Mouse (Mus musculus) spleen, adult 2 months (tissue): ENCODE results near the gene Chrm1. TPM values are rescaled to one million over a fixed set of nuclear protein-coding genes. Genes with fewer than 3 reads are reported as not detected.

Source experiments
- DNase-seq, 2 experiments: peaks; one replicate each; pipeline versions ENCODE4 v3.0.0 to v3.0.0-alpha.2; 2012 to 2021; ENCODE audit warnings: low spot score in 2 of 2, low read depth in 1 of 2
- H3K27ac ChIP-seq: fragments of 200-500 bp; 2 replicates; pipeline ENCODE4 v1.5.1; 2012; ENCODE audit warnings: low read length, inconsistent platforms; ENCODE audit not compliant: insufficient read depth
- H3K27me3 ChIP-seq: fragments of 200-500 bp; 2 replicates; pipeline ENCODE4 v1.6.1; 2012; ENCODE audit warnings: mild to moderate bottlenecking, moderate library complexity, low read length, inconsistent platforms; ENCODE audit not compliant: control insufficient read depth, insufficient read depth
- H3K36me3 ChIP-seq: fragments of 200-500 bp; 2 replicates; pipeline ENCODE4 v1.6.1; 2012; ENCODE audit warnings: mild to moderate bottlenecking, low read length, inconsistent platforms; ENCODE audit not compliant: control insufficient read depth, insufficient read depth
- H3K4me1 ChIP-seq: fragments of 200-500 bp; 2 replicates; pipeline ENCODE4 v1.6.1; 2011; ENCODE audit warnings: inconsistent platforms; ENCODE audit not compliant: control insufficient read depth, insufficient read depth, insufficient read length
- H3K4me3 ChIP-seq: fragments of 200-500 bp; 2 replicates; pipeline ENCODE4 v1.5.1; 2011; ENCODE audit warnings: mild to moderate bottlenecking, inconsistent platforms; ENCODE audit not compliant: insufficient read depth, insufficient read length; ENCODE audit errors: extremely low read depth
- CTCF ChIP-seq: fragments of 200-500 bp; IDR thresholded peaks from 2 replicates; pipeline ENCODE4 v1.5.1; 2011; ENCODE audit warnings: mild to moderate bottlenecking, inconsistent platforms; ENCODE audit not compliant: insufficient read depth, insufficient read length, insufficient replicate concordance; ENCODE audit errors: extremely low read depth
- POLR2A ChIP-seq: fragments of 200-500 bp; IDR thresholded peaks from 2 replicates; pipeline ENCODE4 v1.6.1; 2011; ENCODE audit warnings: low read depth, low read length, inconsistent platforms
- WGBS: fragments of 180-500 bp; shearing (Covaris S2); methylation state at CpG from one replicate; pipeline ENCODE4 v1.1.7; 2018; 5-methylcytosine and 5-hydroxymethylcytosine counted together
- polyA plus RNA-seq: library from polyadenylated mRNA; depleted of rRNA; stranded (reverse); fragments of >200 nt; gene quantifications from 2 replicates; pipeline ENCODE4 v1.2.3, GENCODE M21; 2012

The Chrm1 gene
- polyA plus RNA-seq, 1 experiment = 0.07 TPM

GRCm38 (mm10) chr19:8663911-8664421 is 377 bp downstream of the Chrm1 start:
- Histone ChIP-seq H3K27ac (no peak overlapping the region), H3K27me3 (peaks cover 6% of the 10 kb centered on the region; the same call in 1 of the 2 replicates), H3K36me3 (no peaks in the 10 kb centered on the region), H3K4me3 (no peak overlapping the region), H3K4me1 (peaks cover 2% of the 10 kb centered on the region; the same call in 1 of the 2 replicates)
- TF ChIP-seq POLR2A = no peak
- TF ChIP-seq CTCF = no peak
- DNase-seq = no peak
- WGBS = 31% methylated on average over 9 of the region's 10 CpGs

- no peak overlapping the region for H3K4me3 ChIP-seq
- no peak overlapping the region for H3K27ac ChIP-seq
- H3K36me3 ChIP-seq = no peaks in the 10 kb centered on the region
- H3K4me1 ChIP-seq = peaks cover 2% of the 10 kb centered on the region; the same call in 1 of the 2 replicates
- TF ChIP-seq POLR2A = no peak
- no peak for TF ChIP-seq CTCF
- DNase-seq = no peak
- 74% methylated on average over 3 of the region's 3 CpGs for WGBS
- peaks cover 6% of the 10 kb centered on the region; the same call in 1 of the 2 replicates for H3K27me3 ChIP-seq
Observed at GRCm38 (mm10) chr19:8664859-8665258, 1.3 kb downstream of the Chrm1 start.

- no peak overlapping the region for H3K4me3 ChIP-seq
- DNase-seq = no peak
- no peaks in the 10 kb centered on the region for H3K36me3 ChIP-seq
- H3K27me3 ChIP-seq = peaks cover 6% of the 10 kb centered on the region; the same call in 1 of the 2 replicates
- peaks cover 2% of the 10 kb centered on the region; the same call in 1 of the 2 replicates for H3K4me1 ChIP-seq
- H3K27ac ChIP-seq = no peak overlapping the region
- 81% methylated on average over 5 of the region's 5 CpGs for whole genome bisulfite sequencing
- TF ChIP-seq POLR2A = no peak
- TF ChIP-seq CTCF = no peak
Observed at GRCm38 (mm10) chr19:8665746-8666145, 2.2 kb downstream of the Chrm1 start.

GRCm38 (mm10) chr19:8672859-8673258 is 9.3 kb downstream of the Chrm1 start:
- 82% methylated on average over 3 of the region's 3 CpGs for WGBS
- Histone ChIP-seq H3K4me3 (no peak overlapping the region), H3K36me3 (no peaks in the 10 kb centered on the region), H3K27me3 (no peaks in the 10 kb centered on the region), H3K27ac (no peak overlapping the region), H3K4me1 (no peaks in the 10 kb centered on the region)
- TF ChIP-seq POLR2A = no peak
- TF ChIP-seq CTCF = no peak
- no peak for DNase-seq

- no peak for DNase-seq
- 66% methylated on average over 9 of the region's 9 CpGs for WGBS
- H3K27me3 ChIP-seq = no peaks in the 10 kb centered on the region
- TF ChIP-seq POLR2A (no peak), CTCF (no peak)
- no peak overlapping the region for H3K4me3 ChIP-seq
- H3K4me1 ChIP-seq = no peaks in the 10 kb centered on the region
- no peak overlapping the region for H3K27ac ChIP-seq
- H3K36me3 ChIP-seq = no peaks in the 10 kb centered on the region
Observed at GRCm38 (mm10) chr19:8673336-8674063, 9.9 kb downstream of the Chrm1 start.

GRCm38 (mm10) chr19:8679031-8679779 is 15.6 kb downstream of the Chrm1 start:
- H3K4me1 ChIP-seq = no peaks in the 10 kb centered on the region
- no peak for TF ChIP-seq POLR2A
- TF ChIP-seq CTCF = no peak
- H3K27ac ChIP-seq = no peak overlapping the region
- DNase-seq = no peak
- 86% methylated on average over 18 of the region's 18 CpGs for WGBS
- no peaks in the 10 kb centered on the region for H3K27me3 ChIP-seq
- H3K36me3 ChIP-seq = no peaks in the 10 kb centered on the region
- H3K4me3 ChIP-seq = no peak overlapping the region
